Mouse (Mus musculus) heart, adult 2 months (tissue): ENCODE data around the gene Sema5b. TPM values are rescaled to one million over a fixed set of nuclear protein-coding genes. Genes with fewer than 3 reads are reported as not detected.

Experiments used
- DNase-seq, 2 experiments: peaks; one replicate each; pipeline ENCODE4 v3.0.0; 2021
- H3K27ac ChIP-seq: fragments of 200-600 bp; 2 replicates; pipeline ENCODE4 v1.8.1; 2022
- H3K27me3 ChIP-seq: fragments of 200-500 bp; 2 replicates; pipeline ENCODE4 v1.6.1; 2012; ENCODE audit warnings: mild to moderate bottlenecking, low read length, inconsistent platforms, mixed read lengths; ENCODE audit not compliant: control insufficient read depth, insufficient read depth
- H3K36me3 ChIP-seq: fragments of 200-500 bp; 2 replicates; pipeline ENCODE4 v1.6.1; 2012; ENCODE audit warnings: low read length, inconsistent platforms; ENCODE audit not compliant: control insufficient read depth, insufficient read depth
- H3K4me1 ChIP-seq: fragments of 200-500 bp; 2 replicates; pipeline ENCODE4 v1.6.1; 2011; ENCODE audit warnings: low read length; ENCODE audit not compliant: control insufficient read depth, insufficient read depth
- H3K4me3 ChIP-seq: fragments of 200-600 bp; 2 replicates; pipeline ENCODE4 v1.8.1; 2022
- H3K79me2 ChIP-seq: fragments of 200-500 bp; replicated peaks from 2 replicates; pipeline ENCODE4 v1.6.1; 2012; ENCODE audit warnings: mild to moderate bottlenecking, inconsistent platforms, low read length, moderate library complexity, mixed read lengths; ENCODE audit not compliant: control insufficient read depth, insufficient read depth
- H3K9ac ChIP-seq: fragments of 200-500 bp; 2 replicates; pipeline ENCODE4 v1.6.1; 2012; ENCODE audit warnings: low read depth, mild to moderate bottlenecking, control low read depth, inconsistent platforms, low read length, mixed read lengths
- CTCF ChIP-seq: fragments of 200-600 bp; IDR thresholded peaks from 2 replicates; pipeline ENCODE4 v1.8.1; 2022; ENCODE audit warnings: antibody characterized with exemption, mild to moderate bottlenecking, moderate library complexity
- EP300 ChIP-seq: fragments of 200-500 bp; IDR thresholded peaks from 2 replicates; pipeline ENCODE4 v1.6.1; 2011; ENCODE audit warnings: low read depth, low read length, control low read depth; ENCODE audit not compliant: insufficient read depth
- POLR2A ChIP-seq: fragments of 200-500 bp; IDR thresholded peaks from 2 replicates; pipeline ENCODE4 v1.6.1; 2011; ENCODE audit warnings: mild to moderate bottlenecking, low read depth, low read length, control low read depth; ENCODE audit not compliant: insufficient read depth
- WGBS: fragments of 180-500 bp; shearing (Covaris S2); methylation state at CpG from one replicate; pipeline ENCODE4 v1.1.7; 2018; 5-methylcytosine and 5-hydroxymethylcytosine counted together
- intact Hi-C: fragments of 180-260 bp; cut with DNase I; formaldehyde crosslinking; loops from one replicate; pipeline ENCODE4 v1.15.1; 2025
- polyA plus RNA-seq: library from polyadenylated mRNA; depleted of rRNA; stranded (reverse); fragments of >200 nt; gene quantifications from 2 replicates; pipeline ENCODE4 v1.2.3, GENCODE M21; 2012
- total RNA-seq, 2 experiments: library from RNA; stranded (reverse); gene quantifications; 2 replicates each; pipeline ENCODE4 v1.2.3; 2021

Sema5b gene
- total and polyA plus RNA-seq, 3 experiments = 1.5 to 3.0 (median 1.8) TPM

- DNase-seq = no peak
- no peak overlapping the region for H3K27ac ChIP-seq
- no peaks in the 10 kb centered on the region for H3K36me3 ChIP-seq
- TF ChIP-seq EP300 (no peak), CTCF (no peak), POLR2A (no peak)
- H3K4me1 ChIP-seq = no peaks in the 10 kb centered on the region
- H3K9ac ChIP-seq = no peak overlapping the region
- intact Hi-C loops = no loop called here
- H3K79me2 ChIP-seq = no peaks in the 10 kb centered on the region
- H3K4me3 ChIP-seq = no peak overlapping the region
- H3K27me3 ChIP-seq = no peaks in the 10 kb centered on the region
- WGBS = 95% methylated on average over 13 of the region's 13 CpGs
These were observed 153.4 kb downstream of the Sema5b start for GRCm38 (mm10) chr16:35694250-35694846.

- 47% methylated on average over 2 of the region's 2 CpGs for WGBS
- no peak for TF ChIP-seq EP300
- no peak for TF ChIP-seq POLR2A
- no peak for TF ChIP-seq CTCF
- H3K27me3 ChIP-seq = no peaks in the 10 kb centered on the region
- DNase-seq = no peak
- no peak overlapping the region for H3K4me3 ChIP-seq
- H3K9ac ChIP-seq = no peak overlapping the region
- H3K27ac ChIP-seq = no peak overlapping the region
- H3K36me3 ChIP-seq = no peaks in the 10 kb centered on the region
- H3K79me2 ChIP-seq = 0 out of 2 replicates have a peak, but pooled peaks cover under 1% of the 10 kb centered on the region
- H3K4me1 ChIP-seq = no peaks in the 10 kb centered on the region
- intact Hi-C loops = no loop called here
These were observed 155.2 kb downstream of the Sema5b start for GRCm38 (mm10) chr16:35696103-35696502.

GRCm38 (mm10) chr16:35701823-35702222 lies 160.9 kb downstream of the Sema5b start:
- 0 out of 2 replicates have a peak, but pooled peaks cover 1% of the 10 kb centered on the region for H3K79me2 ChIP-seq
- TF ChIP-seq EP300 = no peak
- TF ChIP-seq CTCF = no peak
- TF ChIP-seq POLR2A = no peak
- H3K9ac ChIP-seq = no peak overlapping the region
- no peak overlapping the region for H3K4me3 ChIP-seq
- DNase-seq = no peak
- H3K36me3 ChIP-seq = no peaks in the 10 kb centered on the region
- no peak overlapping the region for H3K27ac ChIP-seq
- no peaks in the 10 kb centered on the region for H3K27me3 ChIP-seq
- intact Hi-C loops = no loop called here
- no peaks in the 10 kb centered on the region for H3K4me1 ChIP-seq
- 88% methylated on average over 11 of the region's 11 CpGs for WGBS

- no peaks in the 10 kb centered on the region for H3K27me3 ChIP-seq
- 89% methylated on average over 16 of the region's 16 CpGs for WGBS
- intact Hi-C loops = no loop called here
These were observed 163.1 kb downstream of the Sema5b start for GRCm38 (mm10) chr16:35703763-35704679.

GRCm38 (mm10) chr16:35704796-35705195 lies 163.9 kb downstream of the Sema5b start:
- WGBS = 73% methylated on average over 14 of the region's 14 CpGs
- H3K27ac ChIP-seq = no peak overlapping the region
- H3K36me3 ChIP-seq = no peaks in the 10 kb centered on the region
- no peak overlapping the region for H3K4me3 ChIP-seq
- H3K4me1 ChIP-seq = no peaks in the 10 kb centered on the region
- no peaks in the 10 kb centered on the region for H3K27me3 ChIP-seq
- no peak overlapping the region for H3K9ac ChIP-seq
- TF ChIP-seq EP300 (no peak), POLR2A (no peak), CTCF (no peak)
- H3K79me2 ChIP-seq = 0 out of 2 replicates have a peak, but pooled peaks cover 1% of the 10 kb centered on the region
- intact Hi-C loops = no loop called here
- no peak for DNase-seq

More at GRCm38 (mm10) chr16:35703763-35704679, 163.1 kb downstream of the Sema5b start:
- Histone ChIP-seq H3K4me1 (no peaks in the 10 kb centered on the region), H3K9ac (no peak overlapping the region), H3K27ac (no peak overlapping the region), H3K36me3 (no peaks in the 10 kb centered on the region), H3K79me2 (0 out of 2 replicates have a peak, but pooled peaks cover 1% of the 10 kb centered on the region), H3K4me3 (no peak overlapping the region)
- TF ChIP-seq POLR2A (no peak), CTCF (no peak), EP300 (no peak)
- DNase-seq = no peak

GRCm38 (mm10) chr16:35707004-35707403 lies 166.1 kb downstream of the Sema5b start:
- Histone ChIP-seq H3K4me1 (no peaks in the 10 kb centered on the region), H3K27ac (no peak overlapping the region), H3K4me3 (no peak overlapping the region), H3K36me3 (no peaks in the 10 kb centered on the region), H3K9ac (no peak overlapping the region), H3K79me2 (no peaks in the 10 kb centered on the region), H3K27me3 (no peaks in the 10 kb centered on the region)
- TF ChIP-seq POLR2A = no peak
- no peak for TF ChIP-seq CTCF
- TF ChIP-seq EP300 = no peak
- DNase-seq = no peak
- WGBS = 60% methylated on average over 5 of the region's 5 CpGs
- intact Hi-C loops = no loop called here
